Mouse (Mus musculus) B cell, adult 67 days (primary cell): Measurements from ENCODE around the gene Nif3l1. TPM values are rescaled to one million over a fixed set of nuclear protein-coding genes. Genes with fewer than 3 reads are reported as not detected.

ENCODE experiments used
- total RNA-seq, 2 experiments: library from RNA; stranded (reverse); gene quantifications; 4 replicates each; pipeline ENCODE4 v1.2.4; 2023

Gene Nif3l1
- total RNA-seq: 10 to 100 TPM; 15.4 to 16.5 TPM

GRCm38 (mm10) chr1:58445143-58445722 is at the start of gene Nif3l1, which contains the start of gene Ppil3:
Gene Nif3l1 (plus strand): TSS chr1:58445151.
Gene Ppil3 (minus strand): TSS chr1:58445486.

GRCm38 (mm10) chr1:58423371-58424248 is 21.3 kb upstream of the Nif3l1 start, which contains the start of gene Clk1:
Gene Clk1 (minus strand): TSS chr1:58424066.

GRCm38 (mm10) chr1:58504577-58505254 is 59.8 kb downstream of the Nif3l1 start, which contains the start of gene Orc2:
Gene Orc2 (minus strand): TSS chr1:58505109.

Other genes starting within 250 kb of the Nif3l1 start
- gene Aox4, start 234.8 kb upstream of the Nif3l1 start, total RNA-seq: under 1 TPM; 0.24 to 0.49 TPM
- under 1 TPM in 1 of 2 experiments, not detected in 1; 0.09 TPM for gene Aox2, start 166.8 kb upstream of the Nif3l1 start, total RNA-seq
- gene Bzw1, start 52.3 kb upstream of the Nif3l1 start, total RNA-seq: 100 to 1,000 TPM; 154 to 174 TPM
- 1,000 to 10,000 TPM; 1,363 to 1,483 TPM for gene Clk1, start 21.1 kb upstream of the Nif3l1 start, total RNA-seq
- 10 to 100 TPM; 23.0 to 34.5 TPM for gene Ppil3, start 335 bp downstream of the Nif3l1 start, total RNA-seq
- gene Orc2, start 60.0 kb downstream of the Nif3l1 start, total RNA-seq: 10 to 100 TPM; 26.3 to 26.7 TPM
- 10 to 100 TPM; 14.7 to 30.3 TPM for gene Fam126b, start 141.2 kb downstream of the Nif3l1 start, total RNA-seq
- 10 to 100 TPM; 39.6 to 43.3 TPM for gene Ndufb3, start 141.2 kb downstream of the Nif3l1 start, total RNA-seq